Mouse (Mus musculus) liver, embryonic 12.5 days (tissue): ENCODE measurements around the gene Rab35. TPM values are rescaled to one million over a fixed set of nuclear protein-coding genes. Genes with fewer than 3 reads are reported as not detected.

Source experiments
- ATAC-seq: fragments of 200-750 bp; cut with Nextera tagmentation; 2 replicates; pipeline ENCODE4 v1.8.0; 2017; ENCODE audit warnings: moderate number of reproducible peaks, mild to moderate bottlenecking, moderate library complexity
- H3K27ac ChIP-seq: fragments of 300-500 bp; sonication (generic); 2 replicates; pipeline ENCODE4 v1.5.1; 2016; ENCODE audit warnings: mild to moderate bottlenecking
- H3K27me3 ChIP-seq: fragments of 300-500 bp; sonication (generic); replicated peaks from 2 replicates; pipeline ENCODE4 v1.6.1; 2016; ENCODE audit warnings: mild to moderate bottlenecking, moderate library complexity
- H3K36me3 ChIP-seq: fragments of 300-500 bp; sonication (generic); 2 replicates; pipeline ENCODE4 v1.6.1; 2016; ENCODE audit warnings: mild to moderate bottlenecking, moderate library complexity
- H3K4me1 ChIP-seq: fragments of 300-500 bp; sonication (generic); 2 replicates; pipeline ENCODE4 v1.6.1; 2016
- H3K4me2 ChIP-seq: fragments of 300-500 bp; sonication (generic); 2 replicates; pipeline ENCODE4 v1.6.1; 2016; ENCODE audit warnings: mild to moderate bottlenecking, moderate library complexity
- H3K4me3 ChIP-seq: fragments of 300-500 bp; sonication (generic); 2 replicates; pipeline ENCODE4 v1.5.1; 2016; ENCODE audit warnings: mild to moderate bottlenecking, moderate library complexity
- H3K9ac ChIP-seq: fragments of 300-500 bp; sonication (generic); 2 replicates; pipeline ENCODE4 v1.6.1; 2016; ENCODE audit warnings: mild to moderate bottlenecking, moderate library complexity
- H3K9me3 ChIP-seq: fragments of 300-500 bp; sonication (generic); replicated peaks from 2 replicates; pipeline ENCODE4 v1.6.1; 2016; ENCODE audit warnings: mild to moderate bottlenecking, moderate library complexity
- WGBS: fragments of 180-500 bp; shearing (Covaris S2); methylation state at CpG from one replicate; pipeline ENCODE4 v1.1.7; 2016; ENCODE audit not compliant: insufficient replicate concordance; 5-methylcytosine and 5-hydroxymethylcytosine counted together
- microRNA-seq: library from miRNA; unstranded; fragments of <30 nt; microRNA quantifications from one replicate; pipeline ENCODE4, GENCODE M21; 2017
- polyA plus RNA-seq: library from polyadenylated mRNA; unstranded; fragments of >200 nt; fragmentation: Nextera tagmentation; extraction: Ambion mirVana; gene quantifications from 2 replicates; pipeline ENCODE4 v1.2.1, GENCODE M21; 2016

Rab35 gene
- polyA plus RNA-seq, 1 experiment from 2014 or later = 22.5 TPM

DNA sequence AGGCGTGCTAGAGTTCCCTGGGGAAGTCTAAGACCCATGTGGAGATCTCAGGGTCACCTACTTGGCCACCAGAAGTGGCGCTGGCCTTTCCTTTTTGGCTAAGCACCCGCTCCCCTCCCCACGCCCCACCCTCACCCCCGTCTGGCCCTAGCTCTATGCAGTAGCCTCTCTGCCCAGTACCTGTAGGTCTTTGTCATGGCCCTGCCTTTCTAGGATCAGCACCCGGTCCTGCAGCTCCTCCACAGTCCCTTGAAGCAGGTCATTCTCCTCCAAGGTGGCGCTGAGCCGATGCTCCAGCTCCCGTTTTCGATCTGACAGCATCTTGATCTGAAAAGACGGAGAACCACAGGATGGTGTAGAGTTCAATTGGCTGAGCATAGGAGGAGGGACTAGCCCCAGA is 38.3 kb downstream of the Rab35 start:
- peaks cover 28% of the 10 kb centered on the region for H3K27me3 ChIP-seq
- H3K4me3 ChIP-seq = no peak overlapping the region
- H3K9me3 ChIP-seq = 0 out of 2 replicates have a peak, but pooled peaks cover 3% of the 10 kb centered on the region
- no peaks in the 10 kb centered on the region for H3K36me3 ChIP-seq
- no peak overlapping the region for H3K9ac ChIP-seq
- no peak overlapping the region for H3K27ac ChIP-seq
- H3K4me2 ChIP-seq = no peak overlapping the region
- no peak for ATAC-seq
- WGBS = 69% methylated on average over 11 of the region's 11 CpGs
- no peaks in the 10 kb centered on the region for H3K4me1 ChIP-seq

DNA sequence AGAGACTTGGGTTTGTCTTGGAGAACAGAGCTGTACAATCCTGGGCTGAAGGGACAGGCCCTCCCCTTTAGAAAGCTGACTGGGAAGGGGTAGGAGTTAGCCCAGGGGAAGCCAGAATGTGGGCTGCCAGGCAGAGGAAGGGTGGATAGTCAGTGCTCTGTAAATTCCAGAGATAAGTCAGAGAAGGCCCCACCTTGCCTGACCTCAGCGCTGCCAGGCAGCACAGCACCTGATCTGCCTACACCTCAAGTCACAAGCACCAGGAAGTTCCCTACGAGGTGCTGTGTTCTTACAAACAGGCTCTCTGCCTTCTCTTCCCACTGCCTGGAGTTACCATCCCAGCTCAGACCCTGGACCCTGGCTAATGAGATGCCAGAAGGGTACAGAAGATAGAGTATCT is 38.7 kb downstream of the Rab35 start:
- no peak overlapping the region for H3K9ac ChIP-seq
- H3K4me2 ChIP-seq = no peak overlapping the region
- no peak overlapping the region for H3K4me3 ChIP-seq
- ATAC-seq = no peak
- H3K27me3 ChIP-seq = peaks cover 28% of the 10 kb centered on the region
- no peaks in the 10 kb centered on the region for H3K9me3 ChIP-seq
- whole genome bisulfite sequencing = 42% methylated on average over 2 of the region's 2 CpGs
- no peaks in the 10 kb centered on the region for H3K4me1 ChIP-seq
- no peak overlapping the region for H3K27ac ChIP-seq
- H3K36me3 ChIP-seq = no peaks in the 10 kb centered on the region

DNA sequence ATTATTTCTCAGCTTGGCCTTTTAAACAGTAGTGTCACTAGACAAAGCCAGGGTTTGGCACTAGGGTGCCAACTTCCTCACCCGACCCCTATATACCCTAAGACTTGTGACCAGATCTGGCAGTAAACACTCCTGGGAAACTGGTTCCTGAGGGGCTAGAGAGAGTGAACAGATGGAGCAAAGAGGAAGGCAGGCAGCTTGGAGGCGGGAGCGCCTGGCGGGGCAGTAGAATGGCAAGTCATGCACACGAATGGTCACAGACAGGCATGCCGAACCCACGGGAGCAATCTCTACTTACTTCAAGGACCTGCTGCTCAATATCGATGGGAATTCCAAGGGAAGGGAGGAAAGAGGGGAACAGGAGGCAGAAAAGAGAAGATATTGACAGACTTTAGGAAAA is 40.1 kb downstream of the Rab35 start:
- H3K9ac ChIP-seq = no peak overlapping the region
- peaks cover 22% of the 10 kb centered on the region for H3K27me3 ChIP-seq
- 63% methylated on average over 8 of the region's 8 CpGs for WGBS
- H3K4me2 ChIP-seq = no peak overlapping the region
- no peak for ATAC-seq
- H3K36me3 ChIP-seq = no peaks in the 10 kb centered on the region
- H3K4me1 ChIP-seq = no peaks in the 10 kb centered on the region
- no peak overlapping the region for H3K4me3 ChIP-seq
- H3K27ac ChIP-seq = no peak overlapping the region
- H3K9me3 ChIP-seq = no peaks in the 10 kb centered on the region

DNA sequence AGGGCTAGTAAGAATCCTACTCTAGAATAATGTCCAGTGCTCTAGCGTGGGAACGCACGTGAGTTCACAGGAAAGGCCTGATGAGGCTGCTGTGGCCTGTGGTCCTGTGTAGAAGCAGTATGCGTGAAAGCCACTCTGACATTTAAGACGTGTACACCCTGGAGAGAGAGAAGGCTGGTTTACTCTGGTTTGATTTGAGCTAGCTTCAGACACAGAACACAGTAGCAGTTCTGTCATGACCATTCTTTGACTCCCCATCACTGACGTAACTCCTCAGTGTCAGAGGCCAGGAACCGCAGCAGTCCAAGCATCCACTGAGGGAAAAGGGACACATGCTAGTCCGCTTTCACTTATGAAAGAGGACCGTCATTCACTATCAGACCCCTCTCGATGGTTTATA is 53.4 kb downstream of the Rab35 start:
- Histone ChIP-seq H3K4me1 (no peaks in the 10 kb centered on the region), H3K4me2 (no peak overlapping the region), H3K9me3 (no peaks in the 10 kb centered on the region), H3K9ac (no peak overlapping the region), H3K27me3 (no peaks in the 10 kb centered on the region), H3K27ac (no peak overlapping the region), H3K36me3 (no peaks in the 10 kb centered on the region), H3K4me3 (no peak overlapping the region)
- WGBS = 71% methylated on average over 10 of the region's 10 CpGs
- no peak for ATAC-seq

DNA sequence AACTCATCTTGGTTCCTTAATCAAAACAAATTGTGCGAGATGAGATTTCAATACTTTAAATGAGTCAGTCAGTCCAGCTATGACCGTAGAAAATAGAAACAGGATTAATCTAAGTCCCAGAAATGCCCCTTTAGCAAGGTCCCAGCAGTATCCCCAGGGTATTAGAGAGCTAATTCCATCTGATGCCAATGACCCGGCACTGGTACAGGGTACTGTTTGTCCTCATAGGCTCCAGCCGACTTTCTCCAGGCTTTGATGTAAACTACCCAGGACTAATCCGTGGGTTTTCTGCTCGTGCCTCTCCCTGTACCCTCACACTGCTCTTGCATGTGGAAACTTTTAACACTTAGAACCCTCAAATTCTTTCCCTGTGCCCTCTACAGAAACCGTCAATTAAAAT is 55.0 kb downstream of the Rab35 start:
- Histone ChIP-seq H3K4me1 (no peaks in the 10 kb centered on the region), H3K9me3 (no peaks in the 10 kb centered on the region), H3K27me3 (no peaks in the 10 kb centered on the region), H3K4me3 (no peak overlapping the region), H3K36me3 (no peaks in the 10 kb centered on the region), H3K4me2 (no peak overlapping the region), H3K9ac (no peak overlapping the region), H3K27ac (no peak overlapping the region)
- WGBS = 59% methylated on average over 7 of the region's 7 CpGs
- ATAC-seq = no peak

DNA sequence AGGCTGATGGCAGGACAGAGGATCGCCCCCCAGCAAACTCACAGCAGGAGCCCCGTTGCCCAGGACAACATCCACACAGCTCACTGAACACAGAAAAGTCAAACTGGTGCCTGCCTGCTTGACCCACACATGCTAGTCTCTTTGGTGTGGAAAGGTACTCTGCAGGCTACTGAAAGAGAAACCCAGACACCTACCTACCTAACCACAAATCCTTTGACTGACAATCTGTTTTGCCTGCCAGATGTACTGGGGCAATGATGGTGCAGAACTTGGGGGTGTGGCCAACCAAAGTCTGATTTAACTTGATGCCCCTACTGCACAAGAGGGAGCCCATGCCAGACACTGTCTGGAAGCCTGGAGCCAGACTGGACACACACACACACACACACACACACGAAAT is 61.6 kb downstream of the Rab35 start:
- H3K4me2 ChIP-seq = no peak overlapping the region
- H3K36me3 ChIP-seq = no peaks in the 10 kb centered on the region
- ATAC-seq = no peak
- WGBS = 43% methylated on average over 3 of the region's 3 CpGs
- H3K4me1 ChIP-seq = no peaks in the 10 kb centered on the region
- no peaks in the 10 kb centered on the region for H3K27me3 ChIP-seq
- H3K4me3 ChIP-seq = no peak overlapping the region
- H3K9ac ChIP-seq = no peak overlapping the region
- H3K9me3 ChIP-seq = no peaks in the 10 kb centered on the region
- H3K27ac ChIP-seq = no peak overlapping the region

DNA sequence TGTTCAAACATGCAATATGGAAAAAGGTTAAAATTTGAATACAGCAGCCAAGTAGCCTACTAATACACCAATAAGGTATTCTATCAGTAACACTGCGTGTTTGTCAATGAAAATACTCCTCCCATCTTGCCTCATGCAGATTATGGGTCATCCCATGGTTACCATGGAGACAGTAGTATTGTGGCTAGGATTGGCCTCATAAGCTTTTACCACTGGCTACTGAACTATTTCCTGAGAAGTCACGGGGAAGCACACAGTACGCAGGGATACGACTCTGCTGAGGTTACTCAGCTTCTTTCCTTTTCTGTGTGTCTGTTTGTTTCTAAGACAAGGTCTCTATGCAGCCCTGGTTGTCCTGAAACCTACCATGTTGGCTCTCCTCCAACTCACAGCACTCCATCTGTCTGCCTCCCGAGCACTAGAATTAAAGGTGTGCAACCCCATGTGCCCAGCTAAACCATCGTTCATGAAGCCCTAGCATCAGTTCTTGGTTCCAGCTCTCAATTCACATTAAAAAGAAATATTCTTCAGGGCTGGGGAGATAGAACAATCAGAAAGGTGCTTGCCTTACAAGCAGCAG is 63.6 kb downstream of the Rab35 start:
- Histone ChIP-seq H3K27ac (no peak overlapping the region), H3K4me2 (no peak overlapping the region), H3K27me3 (peaks cover 4% of the 10 kb centered on the region; the same call in 1 of the 2 replicates), H3K4me3 (no peak overlapping the region), H3K9ac (no peak overlapping the region), H3K9me3 (no peaks in the 10 kb centered on the region), H3K36me3 (no peaks in the 10 kb centered on the region), H3K4me1 (no peaks in the 10 kb centered on the region)
- ATAC-seq = no peak
- 53% methylated on average over 6 of the region's 6 CpGs for WGBS

DNA sequence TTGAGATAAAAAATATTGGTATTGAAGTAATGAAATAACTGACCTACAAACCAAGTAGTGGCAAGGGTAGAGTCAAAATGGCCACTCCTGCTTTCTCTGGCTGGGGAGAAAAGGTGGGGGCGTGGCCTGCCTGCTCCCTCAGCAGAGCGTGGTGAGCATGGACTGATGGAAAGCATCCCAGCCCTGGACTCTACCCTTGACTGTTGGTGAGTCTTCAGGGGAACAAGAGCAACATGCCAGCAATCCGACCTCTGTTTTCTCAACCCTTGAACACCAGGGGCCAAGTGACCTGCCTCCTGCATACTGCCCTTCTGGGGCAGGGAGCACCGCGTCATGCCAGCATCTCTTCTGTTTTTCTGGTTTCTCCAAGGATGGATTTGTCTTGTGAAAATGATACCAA is 65.1 kb downstream of the Rab35 start:
- 72% methylated on average over 5 of the region's 5 CpGs for WGBS

More for the DNA sequence above, 65.1 kb downstream of the Rab35 start:
- no peaks in the 10 kb centered on the region for H3K9me3 ChIP-seq
- no peak overlapping the region for H3K4me3 ChIP-seq
- no peak overlapping the region for H3K4me2 ChIP-seq
- peaks cover 7% of the 10 kb centered on the region; the same call in 1 of the 2 replicates for H3K27me3 ChIP-seq
- no peak for ATAC-seq
- no peak overlapping the region for H3K27ac ChIP-seq
- no peak overlapping the region for H3K9ac ChIP-seq
- H3K36me3 ChIP-seq = no peaks in the 10 kb centered on the region
- H3K4me1 ChIP-seq = no peaks in the 10 kb centered on the region

Small RNAs within 50 kb of the gene (microRNA-seq; reads per million reads assigned to microRNA genes)
- gene Mir7030 = not detected

Other genes starting within 250 kb of the Rab35 start
- 2.5 and 2.7 TPM in 2 replicates for gene Msi1, start 202.3 kb upstream of the Rab35 start, polyA plus RNA-seq
- 0.42 and 0.69 TPM in 2 replicates for gene Pla2g1b, start 165.6 kb upstream of the Rab35 start, polyA plus RNA-seq
- 6.3 and 7.5 TPM in 2 replicates for gene Sirt4, start 147.2 kb upstream of the Rab35 start, polyA plus RNA-seq
- gene Pxn, start 125.2 kb upstream of the Rab35 start, polyA plus RNA-seq = 17.4 and 20.1 TPM in 2 replicates
- 1,698 and 1,725 TPM in 2 replicates for gene Rplp0, start 72.4 kb upstream of the Rab35 start, polyA plus RNA-seq
- gene Gcn1l1, start 66.7 kb upstream of the Rab35 start, polyA plus RNA-seq = 36.7 and 38.0 TPM in 2 replicates
- 2.9 and 3.4 TPM in 2 replicates for gene Bicdl1, start 99.7 kb downstream of the Rab35 start, polyA plus RNA-seq
- 55.8 and 58.4 TPM in 2 replicates for gene Cit, start 213.4 kb downstream of the Rab35 start, polyA plus RNA-seq